Mouse (Mus musculus): ENCODE results near the gene Cpd.

The Cpd gene

DNA sequence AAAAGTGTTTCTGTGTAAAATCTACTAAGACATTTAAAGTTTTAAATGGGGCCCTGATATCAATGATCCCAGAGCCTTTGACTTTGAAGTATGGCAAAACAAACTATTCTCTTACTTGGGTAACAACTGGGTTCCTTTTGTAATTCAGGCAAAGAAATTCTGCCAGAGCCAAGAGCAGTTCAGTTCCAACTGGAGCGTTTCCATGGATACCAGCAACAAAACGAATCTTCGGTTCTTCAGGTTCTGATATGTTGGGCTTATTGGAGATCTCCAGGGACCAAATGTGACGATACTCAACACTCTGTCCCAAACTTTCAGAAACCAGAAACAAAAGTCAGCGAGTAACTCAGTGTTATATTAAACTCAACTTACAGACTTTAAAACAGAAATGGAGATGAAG, 51.5 kb downstream of the Cpd start:
- DNase-seq (ENCODE audit: inconsistent age in 2 of 2, low spot score in 1 of 2): no peak

DNA sequence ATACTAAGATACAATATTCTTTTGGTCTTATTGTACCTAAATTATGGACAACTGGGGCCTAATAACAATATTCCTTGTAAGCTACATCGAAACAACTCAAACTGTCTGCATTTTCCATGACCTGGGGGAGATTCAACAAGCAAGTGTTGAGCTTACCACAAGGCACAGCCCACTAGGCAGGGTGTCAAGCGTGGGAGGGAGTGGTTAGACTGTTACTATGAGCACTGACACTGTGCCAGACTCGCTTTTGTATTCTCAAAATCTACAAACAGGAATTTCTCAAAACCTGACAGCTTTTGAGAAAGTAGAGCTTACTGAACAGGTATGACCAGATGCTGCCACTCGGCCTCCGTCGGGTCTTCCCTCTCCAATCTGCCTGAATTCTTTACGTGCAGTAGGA, 55.5 kb downstream of the Cpd start:
- DNase-seq (ENCODE audit: inconsistent age in 2 of 2, low spot score in 1 of 2): no peak

GRCm38 (mm10) chr11:76789252-76789651, 57.6 kb downstream of the Cpd start:
- peak; percentile 21 to 78 for DNase-seq (ENCODE audit: inconsistent age in 2 of 2, low spot score in 1 of 2)

GRCm38 (mm10) chr11:76775533-76775932, 71.3 kb downstream of the Cpd start:
- DNase-seq (ENCODE audit: inconsistent age in 2 of 2, low spot score in 1 of 2): no peak

GRCm38 (mm10) chr11:76773811-76774210, 73.0 kb downstream of the Cpd start:
- no peak for DNase-seq (ENCODE audit: inconsistent age in 2 of 2, low spot score in 1 of 2)

DNA sequence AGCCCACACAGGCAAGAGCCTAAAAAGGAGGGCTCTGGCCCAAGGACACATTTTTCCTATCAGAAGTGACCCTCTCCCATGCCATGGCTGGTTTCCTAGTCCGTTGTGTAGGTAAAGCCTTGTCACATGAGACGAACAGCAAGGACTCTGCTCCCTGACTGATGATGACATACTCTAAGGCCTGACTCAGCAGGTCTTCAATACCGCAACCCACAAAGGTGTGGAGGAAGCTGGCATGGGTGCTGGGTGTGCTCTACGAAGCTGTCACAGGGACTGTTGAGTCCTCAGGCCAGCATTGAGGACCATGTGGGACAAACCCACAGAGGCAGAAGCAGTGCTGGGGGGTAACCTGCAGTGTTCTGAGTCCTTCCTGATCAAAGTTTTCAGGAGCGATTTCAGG, 76.3 kb downstream of the Cpd start:
- DNase-seq (ENCODE audit: inconsistent age in 2 of 2, low spot score in 1 of 2): no peak

DNA sequence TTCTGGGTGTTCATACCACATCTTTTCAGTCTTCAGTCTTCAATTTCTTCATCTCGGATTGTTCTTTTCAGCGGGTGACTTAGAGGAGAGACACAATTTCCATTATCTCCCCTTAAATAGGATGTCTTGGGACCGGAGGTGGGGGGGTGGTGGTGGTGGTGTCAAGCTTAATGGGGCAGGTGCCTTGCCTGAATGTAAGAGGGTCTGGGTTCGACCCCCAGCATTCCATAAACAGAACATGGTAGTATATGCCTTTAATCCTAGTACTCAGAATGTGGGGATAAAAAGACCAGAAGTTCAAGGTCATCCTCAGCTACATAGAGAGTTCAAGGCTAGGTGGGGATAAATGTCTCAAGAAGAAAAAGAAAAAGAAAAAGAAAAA, 83.1 kb downstream of the Cpd start:
- no peak for DNase-seq (ENCODE audit: inconsistent age in 2 of 2, low spot score in 1 of 2)

DNA sequence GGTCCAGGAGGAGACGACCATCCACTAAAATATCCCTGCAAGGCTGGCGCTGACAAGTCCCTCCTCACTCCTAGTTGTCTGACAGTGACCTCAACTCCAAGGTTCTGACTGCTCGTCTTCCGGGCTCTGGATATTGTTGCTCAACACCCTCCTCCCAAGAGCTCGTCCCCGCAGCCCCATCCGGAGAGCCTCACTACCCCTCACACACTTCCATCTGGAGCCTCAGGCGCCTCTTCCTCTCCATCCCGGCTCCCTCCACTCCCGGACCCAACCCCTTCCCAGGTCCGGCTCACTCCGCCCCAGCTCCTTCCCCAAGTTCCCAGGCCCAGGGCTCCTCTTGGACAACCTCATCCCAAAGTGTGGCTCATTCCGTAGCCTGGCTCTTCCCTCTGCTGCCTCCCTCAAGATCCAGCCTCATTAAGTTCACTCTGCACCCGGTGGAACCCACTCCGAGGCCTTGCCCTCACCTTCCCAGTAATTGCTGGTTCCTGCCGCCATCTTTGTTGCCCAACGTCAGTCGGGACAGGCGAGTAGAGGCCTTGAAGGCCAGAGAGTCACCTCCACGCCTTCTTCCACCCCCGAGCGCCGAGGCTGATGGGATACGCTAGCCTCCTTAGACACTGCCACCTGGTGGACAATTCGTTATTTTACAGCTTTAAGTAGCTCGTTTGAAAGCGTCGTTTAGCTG, 83.6 kb downstream of the Cpd start, which contains the start of gene Gosr1:
Gosr1 (minus strand) TSS at position 527 of the 688 bp plus-strand sequence.
- DNase-seq (ENCODE audit: inconsistent age in 2 of 2, low spot score in 1 of 2): peak; percentile 92 to 98

DNA sequence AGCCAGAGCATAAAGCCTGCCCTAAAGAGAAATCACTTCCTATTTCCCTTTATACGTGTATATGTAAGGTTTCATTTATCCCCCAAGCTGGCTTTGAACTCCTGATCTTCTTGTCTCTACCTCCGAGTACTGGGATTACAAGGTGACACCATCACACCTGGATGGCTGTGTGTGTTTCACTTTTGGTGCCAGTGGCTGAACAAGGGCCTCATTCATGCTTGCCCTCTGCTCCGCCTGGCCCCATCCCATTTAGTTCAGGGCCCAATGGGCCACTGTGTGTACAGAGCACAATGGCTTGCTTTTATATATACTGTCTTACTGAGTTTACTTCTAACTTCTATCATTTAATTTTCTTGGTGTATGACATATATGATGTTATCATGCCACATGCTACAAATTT, 94.5 kb downstream of the Cpd start:
- DNase-seq (ENCODE audit: inconsistent age in 2 of 2, low spot score in 1 of 2): no peak

GRCm38 (mm10) chr11:76748819-76749218, 98.0 kb downstream of the Cpd start:
- no peak for DNase-seq (ENCODE audit: inconsistent age in 2 of 2, low spot score in 1 of 2)

GRCm38 (mm10) chr11:76745921-76746320, 100.9 kb downstream of the Cpd start:
- no peak for DNase-seq (ENCODE audit: inconsistent age in 2 of 2, low spot score in 1 of 2)

- DNase-seq (ENCODE audit: inconsistent age in 2 of 2, low spot score in 1 of 2): peak; percentile 23 to 68
Observed at GRCm38 (mm10) chr11:76744550-76744949, 102.3 kb downstream of the Cpd start.

DNA sequence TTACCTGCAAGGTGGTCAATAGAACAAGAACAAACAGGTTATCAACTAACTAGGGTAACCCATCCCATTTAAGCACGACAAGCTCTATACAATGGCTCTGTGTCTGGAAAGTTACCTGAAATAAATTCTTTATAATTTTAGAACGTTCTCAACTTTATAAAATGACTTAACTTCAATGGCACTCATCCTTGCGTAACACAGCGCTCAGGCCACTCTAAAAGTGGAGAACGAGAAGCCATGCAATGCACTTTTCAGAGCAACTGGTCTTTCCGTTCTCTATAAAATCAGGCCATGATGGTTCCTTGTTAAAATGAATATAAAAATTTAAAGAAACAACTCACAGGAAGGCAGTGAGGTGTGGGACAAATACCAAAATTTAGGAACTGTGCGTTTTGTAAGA, 104.3 kb downstream of the Cpd start:
- DNase-seq (ENCODE audit: inconsistent age in 2 of 2, low spot score in 1 of 2): no peak

GRCm38 (mm10) chr11:76739125-76739524, 107.7 kb downstream of the Cpd start:
- peak in 1 of 2 experiments; percentile 37 for DNase-seq (ENCODE audit: inconsistent age in 2 of 2, low spot score in 1 of 2)

DNA sequence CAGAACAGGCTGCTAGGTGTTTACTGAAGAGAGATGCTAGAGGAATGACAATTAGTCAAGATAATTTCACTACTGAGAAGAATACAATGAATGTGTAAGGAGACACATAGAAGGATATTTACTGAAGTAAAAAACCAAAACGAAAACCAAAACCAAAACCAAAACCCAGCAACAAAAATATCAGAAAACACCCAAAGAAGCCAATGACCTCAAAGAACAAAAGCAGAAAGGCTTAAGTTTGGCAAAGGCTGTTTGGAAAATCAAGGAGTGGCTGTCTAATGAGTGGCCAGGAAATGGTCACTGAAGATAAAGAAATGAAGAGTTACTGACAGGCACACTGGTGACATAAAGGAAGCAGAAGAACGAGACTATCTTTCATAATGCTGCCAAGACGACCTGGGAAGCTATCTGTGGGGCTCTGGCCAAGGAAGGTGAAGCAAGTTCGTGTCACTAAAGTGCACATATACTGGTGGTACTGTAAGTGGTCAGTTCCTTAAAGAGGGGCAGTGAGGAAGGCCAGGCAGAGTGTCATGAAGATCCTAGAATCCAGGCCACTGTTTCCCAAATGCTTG, 111.0 kb downstream of the Cpd start:
- peak in 1 of 2 experiments; percentile 25 for DNase-seq (ENCODE audit: inconsistent age in 2 of 2, low spot score in 1 of 2)

GRCm38 (mm10) chr11:76734560-76734959, 112.3 kb downstream of the Cpd start:
- peak in 1 of 2 experiments; percentile 27 for DNase-seq (ENCODE audit: inconsistent age in 2 of 2, low spot score in 1 of 2)

GRCm38 (mm10) chr11:76730650-76731049, 116.2 kb downstream of the Cpd start:
- DNase-seq (ENCODE audit: inconsistent age in 2 of 2, low spot score in 1 of 2): no peak
